Mouse (Mus musculus): ENCODE data around the gene Fam181a. TPM values are rescaled to one million over a fixed set of nuclear protein-coding genes. Genes with fewer than 3 reads are reported as not detected.

Gene Fam181a
- polyA plus RNA-seq, 1 experiment, result not detected

DNA sequence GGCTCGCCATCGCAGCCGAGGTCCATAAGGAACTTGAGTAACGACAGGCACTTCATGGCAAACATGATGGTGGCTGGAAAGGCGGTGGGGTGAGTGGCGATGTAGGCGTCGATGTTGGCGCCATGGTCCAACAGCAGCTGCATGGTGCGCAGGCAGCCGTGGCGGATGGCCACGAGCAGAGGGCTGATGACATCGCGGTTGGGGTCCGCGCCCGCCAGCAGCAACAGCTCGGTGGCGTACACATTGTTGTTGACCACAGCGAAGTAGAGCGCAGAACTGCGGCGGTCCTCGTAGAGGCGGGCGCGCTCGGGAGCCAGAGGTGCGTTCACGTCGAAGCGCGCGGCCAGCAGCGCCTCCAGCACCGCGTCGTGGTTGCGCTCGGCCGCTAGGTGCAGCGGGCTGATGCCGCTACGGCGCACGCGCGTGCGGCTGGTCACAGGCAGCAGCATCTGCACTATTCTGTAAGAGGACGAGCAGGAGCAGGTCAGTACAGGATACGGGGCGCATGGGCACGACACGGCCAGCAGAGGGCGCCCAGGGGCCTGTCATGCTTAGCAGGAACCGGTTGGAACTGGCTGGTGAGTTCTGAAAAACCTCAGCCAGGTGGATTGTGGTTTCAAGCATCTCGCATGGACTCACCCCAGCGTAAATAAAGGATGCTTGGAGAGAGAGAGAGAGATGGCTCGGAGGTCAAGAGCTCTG, 14.5 kb downstream of the Fam181a start:
- peaks cover 31% of the 10 kb centered on the region for H3K4me1 ChIP-seq (replicated peaks; ENCODE audit: control insufficient read depth, insufficient read depth, low read length)
- DNase-seq, result peak; percentile 91
- H3K36me3 ChIP-seq (ENCODE audit: control insufficient read depth, insufficient read depth, low read length), result no peaks in the 10 kb centered on the region
- WGBS, result 12% methylated on average over 60 of the region's 60 CpGs
- no peaks in the 10 kb centered on the region for H3K27me3 ChIP-seq (ENCODE audit: control insufficient read depth, insufficient read depth, low read length)
- H3K4me3 ChIP-seq (ENCODE audit: control insufficient read depth, insufficient read depth, low read length), result peak overlapping the region; percentile 29
- no peak overlapping the region for H3K27ac ChIP-seq (ENCODE audit: control insufficient read depth, insufficient read depth, low read length)
- TF ChIP-seq CTCF (IDR thresholded peaks at IDR 0.05; ENCODE audit: borderline replicate concordance, control insufficient read depth, extremely low read depth, insufficient read depth, low read length, poor library complexity), result peak; percentile 99
- no peak for TF ChIP-seq POLR2A (IDR thresholded peaks at IDR 0.05; ENCODE audit: control insufficient read depth, extremely low read depth, insufficient read depth, low read length, poor library complexity)

DNA sequence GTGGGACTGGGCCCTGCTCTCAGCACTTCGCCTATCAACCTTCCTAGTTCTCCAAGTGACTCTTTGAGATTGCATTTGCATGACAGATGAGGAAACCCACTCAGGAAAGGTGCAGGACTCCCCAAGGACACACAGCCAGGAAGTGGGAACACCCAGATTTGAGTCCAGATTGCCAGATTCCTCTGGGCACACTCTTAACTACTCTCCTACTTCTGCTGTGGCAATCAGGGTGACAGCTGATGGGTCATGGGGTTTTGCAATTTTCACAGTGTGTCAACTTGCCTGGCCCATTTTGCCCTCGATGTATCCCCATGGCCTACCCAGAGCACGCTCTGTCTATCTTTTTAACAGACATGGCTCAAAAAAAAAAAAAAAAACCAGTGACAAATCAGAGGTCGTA, 15.8 kb downstream of the Fam181a start:
- 90% methylated on average over 4 of the region's 4 CpGs for WGBS
- no peak for TF ChIP-seq POLR2A (IDR thresholded peaks at IDR 0.05; ENCODE audit: control insufficient read depth, extremely low read depth, insufficient read depth, low read length, poor library complexity)
- TF ChIP-seq CTCF (IDR thresholded peaks at IDR 0.05; ENCODE audit: borderline replicate concordance, control insufficient read depth, extremely low read depth, insufficient read depth, low read length, poor library complexity), result no peak
- H3K27me3 ChIP-seq (ENCODE audit: control insufficient read depth, insufficient read depth, low read length), result no peaks in the 10 kb centered on the region
- no peaks in the 10 kb centered on the region for H3K36me3 ChIP-seq (ENCODE audit: control insufficient read depth, insufficient read depth, low read length)
- H3K4me1 ChIP-seq (replicated peaks; ENCODE audit: control insufficient read depth, insufficient read depth, low read length), result peaks cover 40% of the 10 kb centered on the region
- H3K27ac ChIP-seq (ENCODE audit: control insufficient read depth, insufficient read depth, low read length), result no peak overlapping the region
- H3K4me3 ChIP-seq (ENCODE audit: control insufficient read depth, insufficient read depth, low read length), result no peak overlapping the region
- DNase-seq, result no peak

DNA sequence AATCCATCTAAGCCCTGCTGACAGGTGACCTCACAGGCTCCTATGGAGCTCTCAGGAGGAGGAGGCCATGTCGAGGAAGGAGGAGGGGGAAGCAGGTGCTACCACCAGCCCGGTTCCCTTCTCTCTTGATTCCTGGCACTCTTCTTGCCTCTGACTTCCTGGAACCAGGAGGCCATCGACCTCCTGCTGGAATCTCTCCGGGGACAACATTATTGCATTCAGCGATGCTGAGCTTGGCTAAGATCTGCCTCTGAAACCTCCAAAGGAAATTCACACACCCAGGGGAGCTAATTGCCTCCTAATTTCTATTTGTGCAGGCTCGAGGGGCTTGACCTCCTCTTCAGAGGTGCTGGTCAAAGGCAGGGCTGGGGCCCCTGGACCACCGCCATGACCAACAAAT, 16.3 kb downstream of the Fam181a start:
- 73% methylated on average over 7 of the region's 7 CpGs for WGBS
- H3K4me1 ChIP-seq (replicated peaks; ENCODE audit: control insufficient read depth, insufficient read depth, low read length), result peaks cover 45% of the 10 kb centered on the region
- no peaks in the 10 kb centered on the region for H3K36me3 ChIP-seq (ENCODE audit: control insufficient read depth, insufficient read depth, low read length)
- H3K4me3 ChIP-seq (ENCODE audit: control insufficient read depth, insufficient read depth, low read length), result no peak overlapping the region
- no peaks in the 10 kb centered on the region for H3K27me3 ChIP-seq (ENCODE audit: control insufficient read depth, insufficient read depth, low read length)
- DNase-seq, result no peak
- H3K27ac ChIP-seq (ENCODE audit: control insufficient read depth, insufficient read depth, low read length), result no peak overlapping the region
- TF ChIP-seq CTCF (IDR thresholded peaks at IDR 0.05; ENCODE audit: borderline replicate concordance, control insufficient read depth, extremely low read depth, insufficient read depth, low read length, poor library complexity) (no peak), POLR2A (IDR thresholded peaks at IDR 0.05; ENCODE audit: control insufficient read depth, extremely low read depth, insufficient read depth, low read length, poor library complexity) (no peak)

DNA sequence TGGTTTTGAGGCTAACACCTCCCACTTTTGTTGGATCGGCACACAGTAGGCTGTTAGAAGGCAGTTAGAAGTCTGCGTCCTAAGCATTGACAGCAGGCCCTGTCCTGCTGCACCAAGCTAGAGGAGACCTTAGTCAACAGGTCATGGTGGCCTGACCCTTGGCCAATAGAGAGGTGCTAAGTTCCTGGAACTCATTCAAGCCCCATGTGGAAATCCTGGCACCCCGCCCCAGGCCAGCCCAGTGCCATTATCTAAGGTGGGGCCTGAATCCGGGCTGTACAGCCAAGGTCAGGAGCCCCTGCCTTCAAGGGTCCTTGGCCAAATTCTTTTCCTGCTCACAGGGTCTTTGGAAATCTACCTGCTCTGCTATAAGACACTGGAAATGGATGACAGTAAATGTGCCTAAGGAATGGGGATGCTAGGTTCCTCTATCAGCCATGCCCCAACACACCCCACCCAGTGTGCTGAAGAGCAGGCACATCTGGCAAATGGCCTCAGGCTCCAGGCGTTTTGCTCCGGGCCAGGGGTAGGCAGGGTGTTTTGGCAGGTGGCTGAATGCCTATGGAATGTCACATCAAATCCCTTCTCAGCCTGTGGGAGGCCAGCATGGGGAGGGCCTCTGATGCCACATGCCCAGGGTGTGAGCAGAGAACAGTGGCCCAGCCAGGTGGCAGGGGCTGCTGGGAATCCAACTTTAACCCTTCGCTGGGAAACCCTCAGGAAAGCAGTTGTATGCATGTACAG, 17.8 kb downstream of the Fam181a start:
- TF ChIP-seq CTCF (IDR thresholded peaks at IDR 0.05; ENCODE audit: borderline replicate concordance, control insufficient read depth, extremely low read depth, insufficient read depth, low read length, poor library complexity) (no peak), POLR2A (IDR thresholded peaks at IDR 0.05; ENCODE audit: control insufficient read depth, extremely low read depth, insufficient read depth, low read length, poor library complexity) (no peak)
- H3K36me3 ChIP-seq (ENCODE audit: control insufficient read depth, insufficient read depth, low read length), result no peaks in the 10 kb centered on the region
- H3K4me3 ChIP-seq (ENCODE audit: control insufficient read depth, insufficient read depth, low read length), result no peak overlapping the region
- WGBS, result 92% methylated on average over 7 of the region's 7 CpGs
- no peak for DNase-seq
- no peak overlapping the region for H3K27ac ChIP-seq (ENCODE audit: control insufficient read depth, insufficient read depth, low read length)
- H3K27me3 ChIP-seq (ENCODE audit: control insufficient read depth, insufficient read depth, low read length), result no peaks in the 10 kb centered on the region
- peaks cover 56% of the 10 kb centered on the region for H3K4me1 ChIP-seq (replicated peaks; ENCODE audit: control insufficient read depth, insufficient read depth, low read length)

DNA sequence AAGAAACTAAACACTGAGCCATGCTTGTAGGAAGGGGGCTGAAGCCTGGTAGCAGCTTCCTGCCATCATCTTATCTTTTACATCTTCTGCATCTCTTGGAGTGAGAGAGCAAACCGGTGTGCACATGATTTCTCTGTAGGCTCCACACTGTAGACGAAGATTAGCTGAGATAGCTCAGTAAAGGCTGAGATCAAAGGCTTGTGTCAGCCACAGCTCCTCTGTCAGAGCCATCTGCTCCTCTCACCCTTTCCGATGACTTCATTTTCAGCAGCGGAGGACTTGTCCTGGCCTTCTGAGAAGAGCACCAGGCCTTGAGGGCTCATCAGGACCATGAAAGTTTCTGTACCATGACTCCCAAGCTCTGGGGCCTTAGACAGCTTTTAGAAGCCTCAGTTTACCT, 20.7 kb downstream of the Fam181a start:
- no peaks in the 10 kb centered on the region for H3K27me3 ChIP-seq (ENCODE audit: control insufficient read depth, insufficient read depth, low read length)
- 2% methylated on average over 4 of the region's 4 CpGs for WGBS
- H3K4me3 ChIP-seq (ENCODE audit: control insufficient read depth, insufficient read depth, low read length), result no peak overlapping the region
- DNase-seq, result peak; percentile 67
- no peaks in the 10 kb centered on the region for H3K36me3 ChIP-seq (ENCODE audit: control insufficient read depth, insufficient read depth, low read length)
- H3K4me1 ChIP-seq (replicated peaks; ENCODE audit: control insufficient read depth, insufficient read depth, low read length), result peaks cover 52% of the 10 kb centered on the region
- H3K27ac ChIP-seq (ENCODE audit: control insufficient read depth, insufficient read depth, low read length), result peak overlapping the region; percentile 98
- TF ChIP-seq CTCF (IDR thresholded peaks at IDR 0.05; ENCODE audit: borderline replicate concordance, control insufficient read depth, extremely low read depth, insufficient read depth, low read length, poor library complexity) (no peak), POLR2A (IDR thresholded peaks at IDR 0.05; ENCODE audit: control insufficient read depth, extremely low read depth, insufficient read depth, low read length, poor library complexity) (0 out of 2 replicates have a peak, but pooled peaks have one; percentile 20)

DNA sequence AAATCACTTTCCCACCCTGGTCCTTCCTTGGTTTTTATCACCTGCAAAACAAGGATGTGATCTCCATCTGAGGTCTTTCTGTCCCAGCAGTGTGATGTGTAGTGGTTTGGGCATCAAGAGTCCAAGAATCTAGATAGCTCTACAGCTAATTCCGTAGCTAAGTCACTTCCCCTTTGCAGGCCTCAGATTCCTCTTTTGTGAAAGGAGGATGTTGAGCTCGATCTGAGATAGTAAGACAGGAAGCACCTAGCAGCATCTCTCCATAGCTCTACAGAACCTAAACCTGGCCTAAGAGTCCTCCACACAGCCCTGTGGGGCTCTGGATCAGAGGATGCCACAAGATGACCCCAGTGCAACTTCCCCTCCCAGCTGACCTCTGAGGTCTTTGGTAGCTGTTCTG, 22.1 kb downstream of the Fam181a start:
- Histone ChIP-seq H3K27me3 (ENCODE audit: control insufficient read depth, insufficient read depth, low read length) (no peaks in the 10 kb centered on the region), H3K4me3 (ENCODE audit: control insufficient read depth, insufficient read depth, low read length) (no peak overlapping the region), H3K27ac (ENCODE audit: control insufficient read depth, insufficient read depth, low read length) (peak overlapping the region; percentile 78), H3K4me1 (replicated peaks; ENCODE audit: control insufficient read depth, insufficient read depth, low read length) (peaks cover 64% of the 10 kb centered on the region), H3K36me3 (ENCODE audit: control insufficient read depth, insufficient read depth, low read length) (no peaks in the 10 kb centered on the region)
- TF ChIP-seq POLR2A (IDR thresholded peaks at IDR 0.05; ENCODE audit: control insufficient read depth, extremely low read depth, insufficient read depth, low read length, poor library complexity), result no peak
- TF ChIP-seq CTCF (IDR thresholded peaks at IDR 0.05; ENCODE audit: borderline replicate concordance, control insufficient read depth, extremely low read depth, insufficient read depth, low read length, poor library complexity), result no peak
- WGBS, result 4% methylated on average over 2 of the region's 2 CpGs
- DNase-seq, result no peak

Data from thymus, adult 2 months (tissue).